Mouse (Mus musculus): Measurements from ENCODE around the gene Olfr578.

Gene Olfr578

DNA sequence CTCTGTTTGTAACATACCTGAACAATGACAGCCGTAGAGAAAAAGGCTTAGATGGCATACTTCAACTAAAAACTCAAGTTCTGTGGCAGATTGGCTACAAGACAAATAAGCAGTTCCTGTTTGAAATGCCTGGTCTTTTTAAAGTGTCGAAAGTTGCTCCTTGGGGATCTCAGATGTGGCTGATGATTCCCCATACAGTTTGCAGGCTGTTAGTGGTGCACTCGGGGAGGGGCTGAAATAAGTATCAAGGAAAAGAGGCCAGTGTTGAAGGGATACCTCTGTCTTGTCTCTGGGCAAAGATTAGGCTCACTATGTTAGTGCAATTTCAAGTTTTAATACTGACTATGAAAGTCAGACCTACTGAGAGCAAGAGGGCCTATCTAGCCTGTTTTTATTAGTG, at the start of gene Olfr578:
TSS of gene Olfr578 (minus strand) at position 101 of the 400 bp plus-strand sequence.
- no peak for DNase-seq

DNA sequence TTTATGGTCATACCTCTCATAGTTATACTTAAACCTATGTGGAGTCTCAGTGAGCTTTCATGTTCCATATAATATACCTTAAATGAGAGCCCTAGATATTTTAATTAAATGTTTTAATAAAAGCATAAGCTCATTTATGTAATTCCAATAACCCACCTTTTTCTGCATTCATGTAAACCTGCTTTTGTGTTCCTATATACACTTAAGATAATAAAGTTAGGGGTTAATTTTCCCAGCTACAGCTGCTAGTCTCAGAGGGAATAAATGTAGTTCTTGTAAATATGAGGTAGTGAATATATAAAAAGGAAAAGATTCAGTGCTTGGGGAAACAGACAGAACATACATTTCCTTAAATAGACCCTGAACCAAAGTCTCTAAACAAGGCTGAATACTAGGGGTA, 48.6 kb upstream of the Olfr578 start, which contains the start of gene Olfr582:
TSS of gene Olfr582 (plus strand) at position 301 of the 400 bp plus-strand sequence.
- DNase-seq: no peak

DNA sequence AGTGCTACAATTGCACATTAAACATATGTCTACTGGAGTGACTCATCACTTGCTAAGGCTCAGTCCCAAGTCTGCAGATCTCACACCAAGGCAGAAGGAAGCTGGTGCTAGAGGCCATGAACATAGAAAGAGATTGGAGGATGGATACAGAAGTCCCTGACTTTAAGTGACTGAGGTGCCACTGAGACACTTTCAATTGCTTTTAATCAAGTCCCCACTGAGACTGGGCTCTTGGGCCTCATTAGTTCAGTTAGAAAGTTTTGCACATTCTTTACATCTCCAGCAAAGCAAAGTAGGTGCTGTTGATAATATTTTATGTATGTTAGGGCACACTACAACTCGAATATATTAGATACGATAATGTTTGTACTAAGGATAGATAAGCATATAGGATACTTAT, 13.3 kb downstream of the Olfr578 start, which contains the start of gene Olfr577:
TSS of gene Olfr577 (minus strand) at position 101 of the 400 bp plus-strand sequence.
- DNase-seq: no peak

DNA sequence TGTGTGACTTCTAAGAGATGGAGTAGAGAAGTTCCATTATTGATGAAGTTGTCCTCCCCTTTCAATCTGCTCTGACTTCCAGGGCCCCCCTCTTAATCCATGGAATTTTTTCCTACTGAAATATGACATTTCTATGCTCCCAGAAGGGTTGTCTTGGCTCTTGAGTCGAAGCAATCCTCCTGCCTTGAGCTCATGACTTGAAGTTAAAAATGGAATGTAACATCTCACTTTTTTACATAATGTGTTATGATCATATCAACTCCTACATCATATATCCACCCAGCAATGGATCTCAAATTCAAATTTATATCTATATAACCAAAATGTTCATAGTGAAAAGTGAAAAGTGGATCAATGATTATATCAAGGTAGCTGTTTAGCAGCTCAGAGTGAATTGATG, 14.7 kb downstream of the Olfr578 start:
- no peak for DNase-seq

DNA sequence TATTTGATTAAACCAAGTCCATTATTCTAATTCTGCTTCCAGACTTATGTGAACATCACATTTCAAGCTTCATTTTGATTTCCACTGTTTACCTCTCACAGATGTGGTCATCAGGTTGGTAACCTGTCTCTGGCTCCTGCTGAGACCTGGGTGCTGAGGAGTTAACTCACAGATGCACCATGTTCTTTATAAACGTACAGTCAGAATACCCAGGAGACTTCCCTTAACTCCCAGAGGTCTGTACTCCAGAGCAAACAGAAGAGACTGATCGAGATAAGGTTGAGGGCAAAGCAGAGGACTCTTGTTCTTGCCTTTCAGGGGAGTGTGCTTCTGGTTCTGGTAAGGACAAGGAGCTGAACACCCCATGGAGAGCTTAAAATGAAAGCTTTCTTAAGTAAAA, 26.8 kb downstream of the Olfr578 start, which contains the start of gene Olfr576:
TSS of gene Olfr576 (plus strand) at position 301 of the 400 bp plus-strand sequence.
- no peak for DNase-seq

DNA sequence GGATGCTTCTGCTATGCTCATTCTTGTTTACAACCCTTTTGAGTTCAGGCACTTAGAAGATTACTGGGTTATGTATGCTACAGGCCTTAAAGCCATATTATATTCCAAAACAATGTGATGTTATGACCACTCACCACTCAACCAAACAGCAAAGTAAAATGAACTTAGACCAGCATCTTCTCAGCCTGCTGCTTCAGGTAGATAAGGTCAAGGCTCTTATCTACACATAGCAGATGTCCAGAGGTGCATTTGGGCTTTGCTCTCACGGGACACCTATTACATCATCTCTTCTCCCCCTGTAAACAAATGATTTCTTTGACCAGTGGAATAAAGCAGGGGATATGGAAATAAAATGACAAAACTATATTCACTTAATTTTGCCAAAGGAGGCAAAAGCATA, 30.5 kb downstream of the Olfr578 start, which contains the start of gene Olfr575:
TSS of gene Olfr575 (minus strand) at position 183 of the 400 bp plus-strand sequence.
- DNase-seq: no peak

DNA sequence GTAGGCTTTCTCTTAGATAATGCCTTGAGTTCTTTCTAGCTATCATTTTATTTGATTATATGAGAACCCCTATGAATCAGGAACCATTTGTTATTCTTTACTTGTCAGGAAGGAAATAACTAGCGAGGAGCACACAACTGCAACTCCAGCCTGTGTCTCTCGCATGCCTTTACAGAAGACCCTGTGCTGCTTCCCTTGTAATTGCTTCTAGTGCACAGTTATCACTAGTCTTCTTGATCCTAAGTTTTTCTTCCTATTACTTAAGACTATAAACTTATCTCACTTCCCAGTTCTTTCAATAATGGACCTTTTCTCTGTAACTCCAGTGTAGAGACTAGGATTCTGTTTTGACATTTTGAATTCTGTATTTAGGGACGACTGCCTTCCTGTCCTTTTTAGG, 31.0 kb downstream of the Olfr578 start:
- DNase-seq: no peak

DNA sequence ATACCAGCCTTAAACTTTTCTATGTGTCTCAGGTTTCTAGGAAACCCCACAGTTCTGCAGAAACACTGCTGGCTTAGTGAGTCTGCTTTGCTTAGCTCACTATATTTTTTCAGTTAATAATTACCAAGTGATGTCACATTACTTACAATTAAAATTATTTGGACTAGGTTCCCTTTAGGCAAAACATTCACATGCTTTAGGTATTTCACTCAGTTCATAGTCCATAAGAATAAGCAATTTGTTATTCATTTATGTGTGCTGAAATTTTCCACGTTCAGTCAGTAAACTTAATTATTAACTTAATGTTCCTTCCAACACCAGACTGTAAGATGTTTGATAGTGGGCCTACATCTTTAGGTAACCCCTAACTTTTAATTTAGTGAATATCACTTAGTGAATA, 38.4 kb downstream of the Olfr578 start:
- DNase-seq: no peak

DNA sequence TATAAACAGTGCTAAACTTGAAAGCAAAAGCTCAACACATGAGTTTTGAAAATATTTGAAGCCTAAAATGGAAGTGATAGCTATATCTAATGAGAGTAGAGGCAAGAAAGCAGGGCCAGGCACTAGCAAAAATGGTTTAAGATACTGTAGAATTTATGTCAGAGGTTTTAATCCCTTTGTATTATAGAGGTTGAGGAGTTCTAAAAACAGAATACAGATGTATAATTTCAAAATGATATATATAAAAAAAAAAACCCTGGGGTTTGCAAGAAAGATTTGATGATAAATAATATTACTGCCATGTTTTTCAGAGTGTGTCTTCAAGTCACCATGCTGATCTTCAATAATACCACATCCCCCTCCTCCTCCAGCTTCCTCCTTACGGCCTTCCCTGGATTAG, 41.0 kb downstream of the Olfr578 start, which contains the start of gene Olfr574:
TSS of gene Olfr574 (plus strand) at position 301 of the 400 bp plus-strand sequence.
- no peak for DNase-seq

DNA sequence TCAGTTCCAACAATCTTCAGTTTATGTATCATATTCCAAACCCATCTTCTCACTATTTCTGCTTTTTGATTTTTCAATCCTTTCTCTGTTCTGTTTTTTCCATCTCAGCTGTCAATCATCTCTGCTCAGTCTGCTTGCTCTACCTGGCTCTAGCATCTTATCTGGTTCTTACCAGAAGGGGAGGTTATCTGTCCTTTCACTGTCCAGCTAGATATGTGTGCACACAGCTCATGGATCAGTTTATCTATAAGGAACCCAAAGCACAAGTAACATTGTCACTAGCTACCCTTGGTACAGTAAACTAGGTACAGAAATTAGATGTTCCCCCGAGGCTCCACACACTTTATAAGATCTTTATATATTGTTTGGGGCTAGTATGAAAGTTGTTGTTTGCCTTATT, 45.7 kb downstream of the Olfr578 start:
- no peak for DNase-seq

DNA sequence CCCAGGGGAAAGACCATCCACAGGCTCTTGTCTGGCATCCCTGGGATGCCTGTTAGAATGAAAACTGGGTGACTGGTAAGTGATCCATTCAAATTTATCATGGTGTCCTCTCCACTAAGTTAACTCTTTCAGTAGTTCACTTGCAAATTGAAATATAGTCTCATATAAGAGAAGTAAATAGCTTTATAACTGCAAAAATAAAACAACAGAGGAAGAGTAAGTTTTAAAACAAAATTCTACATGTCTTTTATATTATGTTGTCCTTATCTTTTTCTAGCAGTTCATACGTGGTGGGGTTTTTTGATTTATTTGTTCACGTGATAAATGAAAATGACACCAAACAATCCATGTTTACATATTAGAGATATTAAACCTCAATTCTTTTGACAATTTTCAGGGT, 46.6 kb downstream of the Olfr578 start, which contains the start of gene Olfr573-ps1:
TSS of gene Olfr573-ps1 (minus strand) at position 101 of the 400 bp plus-strand sequence.
- DNase-seq: no peak

Measured in embryo, embryonic 11 days (tissue).